ENCODE assay signal across 25 mouse cellular contexts in the genomic region with DNA sequence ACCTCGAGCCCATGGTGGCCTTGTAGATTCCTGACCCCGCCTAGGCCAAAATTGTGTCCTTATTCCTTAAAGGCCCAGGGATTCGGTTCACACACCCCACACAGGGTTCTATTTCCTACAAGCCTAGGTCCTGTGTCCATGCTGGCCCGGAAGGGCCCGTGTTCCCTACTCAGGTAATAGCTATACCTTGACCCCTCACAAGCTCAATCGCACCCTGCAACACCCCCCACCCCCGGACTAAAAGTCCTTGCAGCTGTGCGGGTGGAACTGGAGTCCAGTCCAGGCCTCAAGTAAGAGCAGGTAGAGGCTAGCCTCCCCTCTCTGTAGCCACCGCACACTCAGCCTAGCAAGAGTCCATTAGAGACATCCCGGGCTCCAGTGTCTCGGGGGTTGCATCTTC. TPM values are rescaled to one million over a fixed set of nuclear protein-coding genes. Genes with fewer than 3 reads are reported as not detected.
"Had no signal": no experiment of that assay in that cellular context is flagged by ENCODE, and none has a peak within 500 bp of the region (broad histone marks: within the 10 kb centered on the region; RNA-seq: fewer than 3 reads in every experiment).

No protein-coding gene starts in this region.

- DNase-seq: gastrocnemius, postnatal 14 days; gastrocnemius, postnatal 36 days; heart, adult 18-20 months; heart, postnatal 10 days; kidney, adult 11 months; kidney, adult 2 months; kidney, adult 9 months; kidney, postnatal 14 days; kidney, postnatal 36 days; layer of hippocampus, adult 9-11 months; layer of hippocampus, postnatal 36 days; left cerebral cortex, postnatal 4 days had no signal

- H3K27ac ChIP-seq: hindbrain, embryonic 13.5 days; hindbrain, embryonic 15.5 days; hindbrain, postnatal 0 days; kidney, embryonic 15.5 days; kidney, postnatal 0 days; limb, embryonic 13.5 days; limb, embryonic 15.5 days; liver, embryonic 12.5 days had no signal

- H3K9me3 ChIP-seq: hindbrain, embryonic 13.5 days; hindbrain, embryonic 15.5 days; kidney, embryonic 15.5 days; limb, embryonic 13.5 days; limb, embryonic 15.5 days; liver, embryonic 12.5 days had no signal

- H3K4me1 ChIP-seq: hindbrain, embryonic 13.5 days; hindbrain, embryonic 15.5 days; kidney, embryonic 15.5 days; limb, embryonic 13.5 days; limb, embryonic 15.5 days; liver, embryonic 12.5 days had no signal

- H3K9ac ChIP-seq: hindbrain, embryonic 13.5 days; hindbrain, embryonic 15.5 days; kidney, embryonic 15.5 days; limb, embryonic 13.5 days; limb, embryonic 15.5 days; liver, embryonic 12.5 days had no signal

- H3K27me3 ChIP-seq: hindbrain, embryonic 13.5 days; hindbrain, embryonic 15.5 days; kidney, embryonic 15.5 days; limb, embryonic 13.5 days; limb, embryonic 15.5 days; liver, embryonic 12.5 days had no signal

- ATAC-seq: hindbrain, postnatal 0 days; intestine, embryonic 16.5 days; liver, embryonic 12.5 days had no signal

- H3K4me2 ChIP-seq: heart, embryonic 11.5 days; hindbrain, embryonic 13.5 days; hindbrain, embryonic 15.5 days; kidney, embryonic 15.5 days; limb, embryonic 13.5 days; limb, embryonic 15.5 days; liver, embryonic 12.5 days had no signal

- H3K4me3 ChIP-seq: hindbrain, embryonic 13.5 days; hindbrain, embryonic 15.5 days; kidney, embryonic 15.5 days; limb, embryonic 13.5 days; limb, embryonic 15.5 days; liver, embryonic 12.5 days had no signal

- H3K36me3 ChIP-seq: hindbrain, embryonic 13.5 days; hindbrain, embryonic 15.5 days; kidney, embryonic 15.5 days; limb, embryonic 13.5 days; limb, embryonic 15.5 days; liver, embryonic 12.5 days had no signal

RNA-seq across cellular contexts. Expression of a gene that starts 9.4 kb away (rescaled TPM):
- total RNA-seq: gastrocnemius, postnatal 14 days; hematopoietic stem cell, adult 5-6 weeks; liver, adult 2 months had no signal
- polyA plus RNA-seq: large intestine, adult 2 months had no signal
